Mouse (Mus musculus) midbrain, embryonic 10.5 days (tissue): ENCODE results near the gene Syna. TPM values are rescaled to one million over a fixed set of nuclear protein-coding genes. Genes with fewer than 3 reads are reported as not detected.

Source experiments
- DNase-seq: peaks from one replicate; pipeline ENCODE4 v3.0.0-alpha.2; 2017; ENCODE audit warnings: low spot score
- H3K27ac ChIP-seq: fragments of 300-500 bp; sonication (generic); replicated peaks from 2 replicates; pipeline ENCODE4 v1.5.1; 2016; ENCODE audit warnings: mild to moderate bottlenecking
- H3K27me3 ChIP-seq: fragments of 300-500 bp; sonication (generic); 2 replicates; pipeline ENCODE4 v1.6.1; 2016; ENCODE audit warnings: low read depth, mild to moderate bottlenecking; ENCODE audit not compliant: poor library complexity, severe bottlenecking
- H3K36me3 ChIP-seq: fragments of 300-500 bp; sonication (generic); 2 replicates; pipeline ENCODE4 v1.6.1; 2016; ENCODE audit warnings: mild to moderate bottlenecking, moderate library complexity
- H3K4me1 ChIP-seq: fragments of 300-500 bp; sonication (generic); 2 replicates; pipeline ENCODE4 v1.6.1; 2016
- H3K4me3 ChIP-seq: fragments of 300-500 bp; sonication (generic); 2 replicates; pipeline ENCODE4 v1.5.1; 2016; ENCODE audit warnings: mild to moderate bottlenecking, moderate library complexity
- H3K9me3 ChIP-seq: fragments of 300-500 bp; sonication (generic); replicated peaks from 2 replicates; pipeline ENCODE4 v1.6.1; 2016; ENCODE audit warnings: mild to moderate bottlenecking
- WGBS: fragments of 180-500 bp; shearing (Covaris S2); methylation state at CpG from one replicate; pipeline ENCODE4 v1.1.7; 2016; 5-methylcytosine and 5-hydroxymethylcytosine counted together
- polyA plus RNA-seq: library from polyadenylated mRNA; unstranded; fragments of >200 nt; fragmentation: Nextera tagmentation; extraction: Ambion mirVana; gene quantifications from 2 replicates; pipeline ENCODE4 v1.2.1, GENCODE M21; 2016

The Syna gene
- 0.09 TPM in 2 replicates for polyA plus RNA-seq

DNA sequence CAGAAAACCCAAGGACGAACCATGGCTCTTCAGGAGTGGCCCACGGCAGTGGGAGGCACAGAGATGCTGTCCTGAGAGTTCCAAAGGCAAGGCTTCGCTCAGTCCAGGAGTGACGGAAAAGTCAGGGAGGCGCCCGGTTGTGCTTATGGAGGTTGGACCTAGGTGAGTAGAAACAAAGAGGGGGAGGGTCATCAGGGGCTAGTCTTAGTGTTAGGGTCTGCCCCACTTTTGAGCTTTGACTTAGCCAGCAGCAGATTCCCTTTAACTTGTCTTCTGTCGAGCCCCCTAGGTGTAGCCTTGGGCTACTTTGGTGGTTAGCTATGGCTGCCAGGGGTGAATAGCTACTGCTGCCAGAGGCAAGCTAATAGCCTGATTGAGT lies at the start of gene Syna:
Gene Syna, minus strand, starts transcription at position 101 of the 379 bp plus-strand sequence.
- H3K4me3 ChIP-seq = no peak within 1 kb of the TSS
- peaks cover 12% of the 10 kb centered on the region for H3K4me1 ChIP-seq
- H3K27me3 ChIP-seq = no peaks in the 10 kb centered on the region
- no peak for DNase-seq
- WGBS = 90% methylated on average over 7 of the region's 7 CpGs
- H3K27ac ChIP-seq = no peak within 1 kb of the TSS
- no peaks in the 10 kb centered on the region for H3K9me3 ChIP-seq
- H3K36me3 ChIP-seq = no peaks in the 10 kb centered on the region

DNA sequence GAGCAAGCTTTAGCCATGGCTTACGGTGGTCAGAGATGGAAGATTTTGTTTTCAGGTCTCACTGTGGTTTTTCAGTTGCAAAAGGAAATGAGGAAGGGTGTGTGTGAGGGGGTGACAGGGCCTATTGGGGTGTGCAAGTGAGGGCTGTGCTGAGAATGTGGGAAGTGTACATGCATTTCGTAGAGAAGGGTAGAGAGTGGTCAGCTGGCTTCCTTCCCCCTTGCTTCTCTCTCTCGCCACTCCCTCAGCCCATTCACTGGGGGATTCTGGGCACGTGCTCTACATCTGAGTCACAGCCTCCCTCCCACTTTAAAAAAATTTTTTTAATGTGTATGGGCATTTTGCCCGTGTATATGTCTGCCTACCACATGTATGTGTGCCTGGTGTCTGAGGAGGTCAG lies 47.1 kb upstream of the Syna start:
- Histone ChIP-seq H3K27ac (no peak overlapping the region), H3K4me3 (no peak overlapping the region), H3K4me1 (0 out of 2 replicates have a peak, but pooled peaks cover 2% of the 10 kb centered on the region), H3K27me3 (no peaks in the 10 kb centered on the region), H3K36me3 (peaks cover 8% of the 10 kb centered on the region; the same call in 1 of the 2 replicates), H3K9me3 (no peaks in the 10 kb centered on the region)
- DNase-seq = no peak
- 72% methylated on average over 5 of the region's 5 CpGs for WGBS

DNA sequence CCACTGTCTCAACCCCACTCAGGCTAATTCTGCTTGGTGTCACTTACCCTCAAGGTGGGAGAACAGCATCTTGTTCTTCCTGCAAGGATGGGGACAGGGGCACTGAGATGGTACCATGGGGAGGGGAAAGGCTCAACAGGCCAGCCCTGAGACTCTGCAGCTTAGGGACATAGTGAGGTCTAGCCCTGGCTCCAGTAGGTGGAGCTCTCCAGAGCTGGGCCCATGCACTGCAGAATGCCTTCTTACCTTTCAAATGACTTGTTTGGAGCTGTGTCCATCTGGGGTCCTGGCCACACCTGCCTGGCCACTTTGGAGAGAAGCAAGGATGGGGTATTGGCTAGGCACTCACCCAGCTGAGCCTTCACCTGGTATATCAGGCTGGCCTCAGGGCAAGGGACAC lies 46.3 kb upstream of the Syna start:
- peaks cover 8% of the 10 kb centered on the region; the same call in 1 of the 2 replicates for H3K36me3 ChIP-seq
- H3K27me3 ChIP-seq = no peaks in the 10 kb centered on the region
- no peaks in the 10 kb centered on the region for H3K9me3 ChIP-seq
- H3K4me1 ChIP-seq = no peaks in the 10 kb centered on the region
- H3K27ac ChIP-seq = no peak overlapping the region
- H3K4me3 ChIP-seq = no peak overlapping the region
- DNase-seq = no peak

- Histone ChIP-seq H3K27me3 (no peaks in the 10 kb centered on the region), H3K4me3 (no peak overlapping the region), H3K27ac (no peak overlapping the region), H3K9me3 (no peaks in the 10 kb centered on the region), H3K4me1 (no peaks in the 10 kb centered on the region), H3K36me3 (peaks cover 20% of the 10 kb centered on the region)
- no peak for DNase-seq
- 89% methylated on average over 11 of the region's 11 CpGs for WGBS
Measured at GRCm38 (mm10) chr5:134604376-134604775, 44.4 kb upstream of the Syna start.

DNA sequence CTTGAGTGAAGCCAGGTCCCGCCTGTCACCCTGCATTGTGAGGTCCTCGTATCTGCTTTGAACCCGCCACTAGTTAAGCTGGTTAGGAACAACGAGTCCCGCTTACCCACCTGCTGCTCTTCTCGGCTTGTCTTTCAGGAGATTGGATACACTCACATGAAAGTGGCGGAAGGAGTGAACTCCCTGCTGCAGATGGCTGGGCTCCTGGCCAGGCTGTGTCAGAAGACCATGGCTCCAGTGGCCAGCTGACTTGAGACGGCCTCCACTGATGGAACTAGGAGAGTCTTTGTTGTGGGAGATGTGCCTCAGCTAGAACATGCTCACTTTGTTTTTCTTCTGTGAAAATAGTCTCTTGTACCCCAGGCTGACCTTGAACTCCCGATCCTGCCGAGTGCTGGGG lies 37.7 kb upstream of the Syna start:
- no peak for DNase-seq
- WGBS = 94% methylated on average over 10 of the region's 10 CpGs
- Histone ChIP-seq H3K4me3 (no peak overlapping the region), H3K27me3 (no peaks in the 10 kb centered on the region), H3K27ac (no peak overlapping the region), H3K9me3 (no peaks in the 10 kb centered on the region), H3K4me1 (no peaks in the 10 kb centered on the region), H3K36me3 (peaks cover 78% of the 10 kb centered on the region)

DNA sequence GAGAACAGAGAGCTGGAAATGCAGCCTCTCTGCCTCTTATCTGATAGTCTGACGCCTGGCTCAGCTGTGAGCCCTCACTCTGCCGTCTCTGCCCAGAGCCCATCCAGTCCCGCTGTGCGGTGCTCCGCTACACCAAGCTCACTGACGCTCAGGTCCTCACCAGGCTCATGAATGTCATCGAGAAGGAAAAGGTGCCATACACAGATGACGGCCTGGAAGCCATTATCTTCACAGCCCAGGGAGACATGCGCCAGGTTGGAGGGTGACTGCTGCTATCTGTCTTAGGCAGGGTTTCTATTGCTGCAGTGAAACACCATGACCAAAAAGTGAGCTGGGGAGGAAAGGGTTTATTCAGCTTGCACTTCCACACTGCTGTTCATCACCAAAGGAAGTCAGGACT lies 33.1 kb upstream of the Syna start:
- no peaks in the 10 kb centered on the region for H3K27me3 ChIP-seq
- no peak for DNase-seq
- no peak overlapping the region for H3K27ac ChIP-seq
- WGBS = 91% methylated on average over 9 of the region's 9 CpGs
- no peaks in the 10 kb centered on the region for H3K4me1 ChIP-seq
- no peak overlapping the region for H3K4me3 ChIP-seq
- peaks cover 99% of the 10 kb centered on the region for H3K36me3 ChIP-seq
- no peaks in the 10 kb centered on the region for H3K9me3 ChIP-seq

DNA sequence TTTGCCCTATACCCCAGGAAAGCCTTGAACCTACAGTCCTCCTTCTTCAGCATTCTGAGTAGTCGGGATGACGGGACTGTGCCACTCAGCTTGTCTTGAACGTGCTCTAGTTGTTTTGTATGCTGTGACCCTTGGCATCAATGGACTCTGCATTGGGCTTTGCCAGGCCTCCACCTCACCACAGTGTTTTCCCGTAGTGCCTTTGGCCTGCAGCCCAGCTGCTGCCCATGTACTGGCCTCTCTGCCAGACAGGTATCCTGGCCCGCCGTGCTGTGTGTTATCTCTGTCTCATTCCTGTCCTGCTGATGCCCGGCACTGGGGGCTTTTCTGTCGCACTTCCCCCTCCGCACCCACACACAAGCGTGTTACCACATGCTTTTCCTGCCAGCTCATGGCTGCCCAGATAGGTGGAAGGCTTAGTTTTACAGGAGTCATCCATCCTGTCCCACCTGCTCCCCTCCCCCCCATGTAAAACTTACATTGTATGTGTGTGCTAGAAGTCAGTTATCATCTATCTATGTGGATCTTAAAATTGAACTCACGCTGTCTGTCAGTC lies 32.1 kb upstream of the Syna start:
- no peaks in the 10 kb centered on the region for H3K4me1 ChIP-seq
- H3K9me3 ChIP-seq = no peaks in the 10 kb centered on the region
- 96% methylated on average over 11 of the region's 11 CpGs for WGBS
- H3K27ac ChIP-seq = no peak overlapping the region
- H3K4me3 ChIP-seq = no peak overlapping the region
- no peak for DNase-seq
- H3K27me3 ChIP-seq = no peaks in the 10 kb centered on the region
- H3K36me3 ChIP-seq = peaks cover 99% of the 10 kb centered on the region

GRCm38 (mm10) chr5:134589900-134590299 lies 29.9 kb upstream of the Syna start:
- WGBS = 85% methylated on average over 3 of the region's 3 CpGs
- Histone ChIP-seq H3K9me3 (no peaks in the 10 kb centered on the region), H3K4me1 (peaks cover 4% of the 10 kb centered on the region; the same call in 1 of the 2 replicates), H3K4me3 (no peak overlapping the region), H3K27me3 (no peaks in the 10 kb centered on the region), H3K27ac (no peak overlapping the region), H3K36me3 (peaks cover 99% of the 10 kb centered on the region)
- DNase-seq = no peak

DNA sequence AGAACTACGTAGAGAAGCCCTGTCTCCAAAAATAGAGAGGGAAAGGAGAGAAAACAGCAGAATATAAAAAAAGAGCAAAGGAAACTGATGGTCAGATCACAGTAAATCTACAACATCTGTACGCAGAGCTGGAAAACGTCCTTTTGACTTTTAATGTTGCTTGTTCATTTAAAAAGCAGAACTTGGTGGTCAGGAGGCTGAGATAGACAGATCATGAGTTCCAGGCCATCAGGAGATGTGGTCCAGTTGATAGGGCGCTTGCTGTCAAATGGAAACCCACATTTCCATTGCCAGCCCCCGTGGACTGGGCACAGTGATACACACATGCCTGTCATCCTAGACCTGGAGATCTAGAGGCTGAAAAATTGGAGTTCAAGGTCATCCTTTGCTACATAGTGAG lies 24.8 kb upstream of the Syna start:
- no peaks in the 10 kb centered on the region for H3K27me3 ChIP-seq
- no peak for DNase-seq
- H3K27ac ChIP-seq = no peak overlapping the region
- WGBS = 93% methylated on average over 5 of the region's 5 CpGs
- H3K36me3 ChIP-seq = peaks cover 48% of the 10 kb centered on the region
- no peak overlapping the region for H3K4me3 ChIP-seq
- H3K9me3 ChIP-seq = no peaks in the 10 kb centered on the region
- peaks cover 16% of the 10 kb centered on the region for H3K4me1 ChIP-seq

- Histone ChIP-seq H3K27ac (no peak overlapping the region), H3K4me1 (peaks cover 16% of the 10 kb centered on the region), H3K4me3 (peak overlapping the region; percentile 89), H3K9me3 (no peaks in the 10 kb centered on the region), H3K36me3 (peaks cover 39% of the 10 kb centered on the region), H3K27me3 (no peaks in the 10 kb centered on the region)
- WGBS = 84% methylated on average over 3 of the region's 3 CpGs
- DNase-seq = no peak
Measured at GRCm38 (mm10) chr5:134583884-134584213, 23.9 kb upstream of the Syna start.

GRCm38 (mm10) chr5:134583006-134583883 lies 23.3 kb upstream of the Syna start:
- WGBS = 34% methylated on average over 15 of the region's 15 CpGs
- no peak for DNase-seq
- peak overlapping the region; percentile 89 for H3K4me3 ChIP-seq
- no peaks in the 10 kb centered on the region for H3K9me3 ChIP-seq
- peaks cover 33% of the 10 kb centered on the region for H3K36me3 ChIP-seq
- H3K27ac ChIP-seq = peak overlapping the region; percentile 90
- peaks cover 16% of the 10 kb centered on the region for H3K4me1 ChIP-seq
- no peaks in the 10 kb centered on the region for H3K27me3 ChIP-seq

DNA sequence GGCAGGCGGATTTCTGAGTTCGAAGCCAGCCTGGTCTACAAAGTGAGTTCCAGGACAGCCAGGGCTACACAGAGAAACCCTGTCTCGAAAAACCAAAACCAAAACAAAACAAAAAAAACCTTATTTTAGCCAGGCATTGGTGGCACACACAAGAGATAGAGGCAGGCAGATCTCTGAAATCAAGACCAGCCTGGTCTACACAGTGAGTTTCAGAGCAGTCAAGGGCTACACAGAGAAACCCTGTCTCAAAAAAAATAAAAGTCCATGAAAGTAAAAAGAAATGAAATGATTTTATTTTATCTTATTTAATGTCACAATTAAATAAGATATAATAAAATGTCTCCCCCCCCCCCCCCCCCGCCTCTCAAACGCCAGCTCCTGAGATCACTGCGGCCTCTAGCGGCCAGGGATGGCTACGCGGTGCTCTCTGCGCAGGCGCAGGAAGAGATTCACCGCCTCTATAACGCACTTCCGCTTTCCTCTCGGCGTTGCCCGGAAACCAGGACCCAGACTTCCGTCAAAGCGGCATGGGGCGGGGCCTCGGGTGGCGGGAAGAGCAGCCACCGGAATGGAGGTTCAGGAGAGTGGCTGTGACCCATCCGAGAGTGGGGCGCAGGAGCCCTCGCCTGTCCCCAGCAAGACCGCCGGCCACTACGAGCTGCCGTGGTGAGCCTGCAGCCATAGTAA lies 22.4 kb upstream of the Syna start:
- H3K27ac ChIP-seq = peak overlapping the region; percentile 90
- peak overlapping the region; percentile 89 for H3K4me3 ChIP-seq

GRCm38 (mm10) chr5:134581146-134581545 lies 21.2 kb upstream of the Syna start, which contains the start of gene Rfc2:
Gene Rfc2 (plus strand): TSS chr5:134581366.
- H3K27me3 ChIP-seq = no peaks in the 10 kb centered on the region
- no peak for DNase-seq
- peaks cover 12% of the 10 kb centered on the region for H3K36me3 ChIP-seq
- WGBS = 82% methylated on average over 5 of the region's 5 CpGs
- peaks cover 16% of the 10 kb centered on the region for H3K4me1 ChIP-seq
- H3K27ac ChIP-seq = no peak within 1 kb of the TSS
- H3K4me3 ChIP-seq = peak within 1 kb of the TSS; percentile 89; the same call in 1 of the 2 replicates
- no peaks in the 10 kb centered on the region for H3K9me3 ChIP-seq

More for the DNA sequence above, 22.4 kb upstream of the Syna start:
- peak; percentile 96 for DNase-seq
- Histone ChIP-seq H3K27me3 (no peaks in the 10 kb centered on the region), H3K4me1 (peaks cover 16% of the 10 kb centered on the region), H3K36me3 (peaks cover 25% of the 10 kb centered on the region), H3K9me3 (no peaks in the 10 kb centered on the region)
- WGBS = 8% methylated on average over 30 of the region's 30 CpGs
